Mouse (Mus musculus) stomach, embryonic 15.5 days (tissue): ENCODE results near the gene 1520401A03Rik. TPM values are rescaled to one million over a fixed set of nuclear protein-coding genes. Genes with fewer than 3 reads are reported as not detected.

Experiments
- polyA plus RNA-seq: library from polyadenylated mRNA; unstranded; fragments of >200 nt; fragmentation: Nextera tagmentation; extraction: Ambion mirVana; gene quantifications from 2 replicates; pipeline ENCODE4 v1.2.1, GENCODE M21; 2015

The 1520401A03Rik gene
- polyA plus RNA-seq, 1 experiment from 2014 or later: 0.22 TPM

Other genes with a start within 250 kb of the 1520401A03Rik start
- gene Vmn2r117, start 243.1 kb downstream of the 1520401A03Rik start, polyA plus RNA-seq: not detected in 2 replicates
- gene Zfp213, start 158.5 kb downstream of the 1520401A03Rik start, polyA plus RNA-seq: 16.1 and 18.8 TPM in 2 replicates
- gene Zfp13, start 123.3 kb downstream of the 1520401A03Rik start, polyA plus RNA-seq: 10.3 and 12.7 TPM in 2 replicates
- 0.12 and 0.18 TPM in 2 replicates for gene Zscan10, start 121.9 kb downstream of the 1520401A03Rik start, polyA plus RNA-seq
- gene Mmp25, start 77.5 kb downstream of the 1520401A03Rik start, polyA plus RNA-seq: 0.66 and 0.78 TPM in 2 replicates
- gene Bicdl2, start 62.3 kb downstream of the 1520401A03Rik start, polyA plus RNA-seq: 9.9 and 12.2 TPM in 2 replicates
- 73.7 and 84.8 TPM in 2 replicates for gene Hcfc1r1, start 49.2 kb downstream of the 1520401A03Rik start, polyA plus RNA-seq
- 37.8 and 39.9 TPM in 2 replicates for gene Thoc6, start 48.9 kb downstream of the 1520401A03Rik start, polyA plus RNA-seq
- gene Tnfrsf12a, start 45.3 kb downstream of the 1520401A03Rik start, polyA plus RNA-seq: 23.8 and 25.4 TPM in 2 replicates
- gene Cldn6, start 43.5 kb downstream of the 1520401A03Rik start, polyA plus RNA-seq: 92.7 and 122 TPM in 2 replicates
- 1.8 and 2.4 TPM in 2 replicates for gene Cldn9, start 38.8 kb downstream of the 1520401A03Rik start, polyA plus RNA-seq
- 47.4 and 49.9 TPM in 2 replicates for gene Pkmyt1, start 3.6 kb upstream of the 1520401A03Rik start, polyA plus RNA-seq
- 22.6 and 23.2 TPM in 2 replicates for gene Paqr4, start 18.1 kb upstream of the 1520401A03Rik start, polyA plus RNA-seq
- 0.49 and 0.74 TPM in 2 replicates for gene Kremen2, start 23.1 kb upstream of the 1520401A03Rik start, polyA plus RNA-seq
- gene Flywch1, start 48.8 kb upstream of the 1520401A03Rik start, polyA plus RNA-seq: 48.9 and 50.5 TPM in 2 replicates
- gene Flywch2, start 63.3 kb upstream of the 1520401A03Rik start, polyA plus RNA-seq: 18.1 and 23.5 TPM in 2 replicates
- gene Srrm2, start 67.7 kb upstream of the 1520401A03Rik start, polyA plus RNA-seq: 448 and 501 TPM in 2 replicates
- gene Elob, start 106.4 kb upstream of the 1520401A03Rik start, polyA plus RNA-seq: 938 and 1,022 TPM in 2 replicates
- gene Prss33, start 113.3 kb upstream of the 1520401A03Rik start, polyA plus RNA-seq: 0.17 TPM in 1 of 2 replicates, not detected in the other
- gene Prss32, start 121.1 kb upstream of the 1520401A03Rik start, polyA plus RNA-seq: 2.9 and 4.0 TPM in 2 replicates
- 1.6 and 1.9 TPM in 2 replicates for gene Prss41, start 121.4 kb upstream of the 1520401A03Rik start, polyA plus RNA-seq
- gene Prss21, start 145.3 kb upstream of the 1520401A03Rik start, polyA plus RNA-seq: not detected in 2 replicates
- gene Dcpp1, start 158.1 kb upstream of the 1520401A03Rik start, polyA plus RNA-seq: not detected in 2 replicates
- gene Dcpp2, start 158.1 kb upstream of the 1520401A03Rik start, polyA plus RNA-seq: not detected in 2 replicates
- not detected in 2 replicates for gene Dcpp3, start 194.7 kb upstream of the 1520401A03Rik start, polyA plus RNA-seq
- gene Sbp, start 218.9 kb upstream of the 1520401A03Rik start, polyA plus RNA-seq: not detected in 2 replicates
- gene Sbpl, start 232.5 kb upstream of the 1520401A03Rik start, polyA plus RNA-seq: not detected in 2 replicates